Mouse (Mus musculus): ENCODE measurements at regions not wholly inside any gene's neighbourhood (a gene's known extent, or its start where the extent isn't known, plus 50 kb on each side); places are given as distances from the start of the nearest gene placed in this dataset.

DNA sequence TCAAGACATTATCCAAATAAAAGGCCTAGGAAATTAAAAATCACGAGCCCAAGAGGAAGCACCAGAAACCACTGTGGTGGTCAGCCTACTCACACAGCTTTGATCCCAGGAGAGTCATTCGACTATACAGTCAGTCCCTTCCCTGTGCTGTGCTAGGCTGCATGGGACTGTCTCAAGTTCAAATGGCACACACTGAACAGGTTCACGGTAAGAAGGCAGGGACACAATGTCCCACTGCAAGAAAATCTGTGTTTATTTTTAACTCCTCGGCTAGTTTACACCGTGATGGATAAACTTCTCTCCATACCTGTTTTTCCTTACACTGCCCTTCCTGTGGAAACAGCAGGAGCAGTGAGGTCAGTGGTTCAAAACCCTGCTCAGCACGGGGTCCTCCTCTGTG, 165.2 kb upstream of the Klf14 start:
- TF ChIP-seq CTCF (IDR thresholded peaks at IDR 0.05; ENCODE audit: low read depth) (no peak), EP300 (IDR thresholded peaks at IDR 0.05; ENCODE audit: low read depth) (no peak)

All from liver, embryonic 14.5 days (tissue).